Mouse (Mus musculus) frontal cortex, postnatal 25 days (tissue): ENCODE results near the gene Serpinc1.
"Not testable (repeated sequence)": the region's sequence is repeated elsewhere in the genome, so short reads cannot be mapped to it uniquely, and the experiment has no call there.

Experiments used
- DNase-seq, 2 experiments: peaks; one replicate each; pipeline ENCODE4 v3.0.0; 2022; ENCODE audit warnings: low spot score in 2 of 2

Serpinc1 gene

DNA sequence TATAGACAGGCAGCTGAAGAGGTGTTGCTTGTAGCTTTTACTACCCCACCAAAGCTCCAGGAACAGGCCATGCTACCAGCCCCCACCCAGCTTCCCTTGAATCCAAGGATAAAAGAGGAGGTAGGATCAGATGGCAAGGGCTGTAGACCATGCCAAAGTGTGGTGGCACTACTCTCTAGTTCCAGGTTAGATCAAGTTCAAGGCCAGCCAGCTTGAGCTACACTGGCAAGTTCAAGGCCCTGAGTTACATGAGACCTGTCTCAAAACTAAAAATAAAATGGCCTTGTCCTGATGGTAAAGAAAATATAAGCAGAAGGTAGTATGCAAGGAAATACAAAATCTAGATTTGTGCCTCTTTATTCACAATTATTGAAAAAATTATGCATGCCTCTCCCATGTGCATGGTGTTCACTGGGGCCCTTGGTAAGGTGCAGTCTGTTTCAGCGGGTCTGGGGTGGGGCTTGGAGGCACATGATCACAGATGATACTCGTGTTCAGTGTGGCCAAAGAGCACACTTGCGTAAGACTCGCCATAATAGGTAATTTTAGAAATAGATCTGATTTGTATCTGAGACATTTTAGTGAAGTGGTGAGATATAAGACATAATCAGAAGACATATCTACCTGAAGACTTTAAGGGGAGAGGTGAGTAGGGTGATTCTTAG is at the start of gene Serpinc1:
Gene Serpinc1 (plus strand): TSS at position 515 of the 665 bp plus-strand sequence.
- DNase-seq, result no peak

DNA sequence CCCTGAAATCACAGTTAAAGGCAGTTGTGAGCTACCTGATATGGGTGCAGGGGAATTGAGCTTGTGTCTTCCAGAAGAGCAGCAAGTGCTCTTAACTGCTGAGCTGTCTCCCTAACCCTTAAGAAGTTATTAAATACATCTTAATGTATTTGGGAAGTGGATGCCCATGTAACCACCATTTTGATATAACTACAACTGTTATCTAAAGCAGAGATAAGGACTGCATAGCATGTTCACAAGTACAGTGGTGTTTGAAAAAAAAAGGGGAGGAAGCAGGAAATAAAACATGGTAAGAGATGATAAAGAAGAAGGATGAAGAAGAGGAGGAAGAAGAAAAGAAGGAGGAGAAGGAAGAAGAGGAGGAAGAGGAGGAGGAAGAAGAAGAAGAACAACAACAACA is 47.1 kb upstream of the Serpinc1 start:
- no peak for DNase-seq

DNA sequence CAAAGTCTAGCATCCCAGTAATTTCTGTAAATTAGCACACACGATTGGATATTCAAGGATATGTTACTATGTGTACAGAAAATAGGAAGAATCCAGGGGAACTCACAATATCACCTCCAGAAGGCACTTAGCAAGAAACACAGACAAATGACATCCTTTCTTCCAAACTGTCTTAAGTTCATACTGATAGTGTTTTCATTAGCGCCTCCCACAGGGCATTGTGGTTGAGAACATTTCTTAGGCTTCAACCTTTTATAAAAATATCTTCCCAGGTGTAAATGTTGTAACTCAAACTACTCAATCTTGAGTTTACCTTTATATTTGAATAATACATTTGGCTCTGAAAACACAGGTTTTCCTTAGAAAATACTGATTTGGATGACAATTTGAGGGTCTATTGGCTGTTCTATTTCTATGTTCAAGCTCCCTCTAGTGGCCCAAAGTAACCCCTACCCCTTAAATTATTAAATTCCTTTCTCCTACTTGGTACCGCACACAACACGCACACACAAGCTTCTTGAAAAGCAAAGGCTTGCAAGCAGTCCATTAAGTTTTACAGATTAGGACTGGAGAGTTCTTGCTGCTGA is 44.4 kb upstream of the Serpinc1 start:
- DNase-seq, result no peak

DNA sequence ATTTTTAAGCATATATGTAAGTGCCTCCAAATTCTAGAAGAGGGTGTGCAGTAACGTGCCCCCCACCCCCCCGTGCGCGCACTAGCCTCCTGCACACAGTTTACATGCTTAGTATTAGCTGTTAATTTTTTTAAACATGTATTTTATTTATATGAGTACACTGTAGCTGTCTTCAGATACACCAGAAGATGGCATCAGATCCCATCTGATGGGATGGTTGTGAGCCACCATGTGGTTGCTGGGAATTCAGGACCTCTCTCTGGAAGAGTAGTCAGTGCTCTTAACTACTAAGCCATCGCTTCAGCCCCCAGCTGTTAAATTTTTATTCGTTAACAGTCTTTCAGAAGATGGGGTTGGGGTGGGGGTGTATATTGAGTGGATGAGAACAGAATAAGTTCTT is 42.8 kb upstream of the Serpinc1 start:
- DNase-seq, result no peak

DNA sequence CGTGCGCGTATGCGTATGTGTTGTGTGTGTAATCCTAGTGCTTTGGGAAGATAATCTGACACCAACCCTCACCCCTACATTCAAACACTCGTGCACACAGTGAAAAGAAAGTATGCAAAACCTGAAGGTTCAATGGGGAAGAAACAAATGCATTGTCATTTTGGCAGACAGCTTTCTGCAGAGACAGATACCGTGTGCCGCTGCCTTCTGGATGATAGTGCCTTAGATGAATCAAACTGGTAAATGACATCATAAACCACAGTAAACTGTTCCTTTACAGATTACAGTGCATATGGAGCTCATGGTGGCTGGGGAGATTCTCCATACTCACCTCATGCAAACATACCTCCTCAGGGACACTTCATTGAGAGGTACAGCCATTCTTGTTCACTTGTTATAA is 15.2 kb upstream of the Serpinc1 start:
- DNase-seq, result no peak

DNA sequence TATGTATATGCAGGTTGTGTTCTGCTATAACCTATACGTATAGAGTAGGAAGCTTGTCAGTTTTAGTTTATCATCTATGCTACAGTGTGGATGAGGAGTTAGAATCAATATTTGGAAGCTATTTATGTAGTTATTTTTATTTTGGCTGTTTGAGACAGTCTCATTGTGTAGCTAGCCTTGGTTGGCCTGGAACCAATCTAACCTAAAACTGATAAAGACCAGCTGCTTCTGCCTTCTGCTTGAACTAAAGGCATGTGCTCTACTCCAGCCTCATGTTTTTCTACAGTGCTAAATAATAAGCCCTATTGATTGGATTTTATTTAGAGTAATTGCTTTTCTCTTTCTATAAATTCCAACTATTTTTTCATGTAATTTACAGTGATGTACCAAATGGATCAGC is 11.1 kb upstream of the Serpinc1 start:
- no peak for DNase-seq

DNA sequence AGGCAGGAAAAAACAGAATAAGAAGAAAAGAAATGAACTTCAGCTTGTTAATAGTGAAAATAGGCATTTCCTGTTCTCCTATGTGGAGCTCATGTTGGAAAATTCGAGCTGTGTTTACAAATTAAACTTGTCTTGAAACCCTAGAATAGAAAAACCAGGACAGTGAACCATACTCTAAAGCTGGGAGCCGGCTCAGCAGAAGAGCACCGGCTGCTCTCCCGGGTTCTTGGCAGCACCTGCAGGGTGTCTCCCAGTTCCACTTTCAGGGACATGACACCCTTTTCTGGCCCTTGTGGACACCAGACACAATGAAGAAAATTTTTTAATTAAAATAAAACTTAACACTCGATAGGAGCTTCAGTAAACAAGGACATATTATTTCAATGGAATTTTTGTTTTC is 9.7 kb upstream of the Serpinc1 start:
- DNase-seq, result no peak

DNA sequence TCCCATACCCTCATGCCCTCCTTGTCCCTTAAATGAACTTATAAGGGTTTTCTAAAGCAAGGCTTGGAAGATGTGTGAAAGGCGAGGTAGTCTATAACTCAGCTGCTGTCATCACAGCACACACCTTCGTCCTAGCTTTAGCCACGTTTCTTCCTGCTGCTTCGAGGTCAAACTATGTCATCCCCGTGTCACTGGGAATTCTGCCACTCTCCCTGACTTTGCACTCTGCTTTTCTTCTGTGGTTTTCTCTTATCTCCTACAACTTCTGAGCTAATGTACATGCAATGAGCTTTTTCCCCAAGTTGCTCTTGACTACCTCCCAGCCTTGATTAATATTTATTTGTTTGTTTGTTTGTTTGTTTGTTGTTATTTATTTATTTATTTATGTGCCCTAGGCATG is 1.6 kb downstream of the Serpinc1 start:
- no peak for DNase-seq

DNA sequence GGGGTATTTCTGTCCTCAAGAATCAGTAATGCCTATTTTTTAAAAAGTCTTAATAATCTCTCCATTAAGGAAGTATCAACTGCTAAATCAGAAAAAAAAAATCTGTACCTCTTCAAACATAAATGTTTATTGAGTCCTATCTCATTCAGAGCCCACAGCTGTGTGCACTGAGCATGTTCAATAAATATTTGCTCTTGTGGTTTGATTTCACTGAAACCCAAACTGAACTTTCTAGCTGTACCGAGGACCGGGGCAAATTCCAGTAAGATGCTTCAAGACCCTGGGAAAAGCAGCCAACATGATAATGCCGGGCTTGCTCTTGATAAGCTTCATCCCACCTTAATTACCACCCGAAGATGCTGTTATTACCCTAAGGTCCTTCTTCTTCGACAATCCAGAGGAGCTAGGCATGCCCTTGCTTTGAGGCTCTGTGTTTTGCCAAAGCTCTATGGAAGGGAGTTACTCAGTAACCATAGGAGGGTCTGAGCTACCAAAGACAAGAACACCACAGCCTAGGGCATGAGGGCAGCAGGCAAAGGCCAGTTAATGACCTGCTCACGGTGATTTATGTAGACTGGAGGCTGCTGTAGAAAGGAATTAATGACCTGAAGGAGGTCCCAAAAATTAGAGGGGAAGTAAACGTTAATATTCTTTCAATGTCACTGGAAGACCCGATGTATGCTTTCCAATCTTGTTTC is 2.3 kb downstream of the Serpinc1 start:
- DNase-seq, result no peak

DNA sequence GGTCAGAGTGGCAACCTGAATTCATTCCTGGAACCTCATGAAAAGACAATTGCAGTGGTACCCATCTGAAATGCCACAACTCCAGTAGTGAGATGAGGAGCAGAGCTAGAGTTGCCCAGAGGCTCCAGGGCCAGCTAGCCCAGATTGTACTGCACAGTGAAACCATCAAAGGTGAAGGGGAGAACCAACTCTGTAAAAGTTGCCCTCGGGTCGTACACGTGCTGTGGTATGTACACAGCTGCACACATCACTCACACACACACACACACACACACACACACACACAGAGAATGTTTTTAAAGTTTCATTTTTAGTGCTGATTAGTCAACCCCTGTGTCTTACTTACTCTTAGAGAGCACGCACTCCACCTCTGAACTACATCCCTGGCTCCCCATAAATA is 3.0 kb downstream of the Serpinc1 start:
- no peak for DNase-seq

DNA sequence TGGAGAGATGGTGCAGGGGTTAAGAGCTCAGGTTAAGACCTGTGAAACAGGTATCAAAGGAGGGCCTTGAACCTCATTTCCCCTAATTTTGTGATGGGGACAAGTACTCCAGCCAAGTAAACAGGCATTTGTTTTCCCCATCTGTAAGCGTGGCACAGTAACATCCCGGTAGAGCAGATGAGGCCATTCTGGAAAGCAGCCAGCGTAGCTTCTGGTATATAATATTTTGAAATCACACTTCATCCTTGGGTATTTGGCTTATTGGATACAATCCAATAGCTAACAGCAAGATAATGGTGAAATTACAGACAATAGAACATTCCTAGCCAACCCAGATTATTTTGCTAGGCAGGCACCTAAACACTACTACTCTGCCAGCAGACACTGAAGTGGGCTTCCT is 4.5 kb downstream of the Serpinc1 start:
- no peak for DNase-seq

DNA sequence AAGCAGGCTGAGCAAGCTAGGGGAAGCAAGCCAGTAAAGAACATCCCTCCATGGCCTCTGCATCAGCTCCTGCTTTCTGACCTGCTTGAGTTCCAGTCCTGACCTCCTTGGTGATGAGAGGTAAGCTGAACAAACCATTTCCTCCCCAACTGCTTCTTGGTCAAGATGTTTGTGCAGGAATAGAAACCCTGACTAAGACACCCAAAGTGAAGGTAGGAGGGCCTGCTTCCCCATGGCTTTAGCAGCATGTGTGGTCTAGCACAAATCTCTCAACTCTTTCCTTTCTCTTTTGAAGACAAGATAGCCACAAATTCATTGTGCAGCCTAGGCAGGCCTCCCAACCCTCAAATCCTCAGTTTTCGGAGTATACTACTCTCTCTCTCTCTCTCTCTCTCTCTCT is 6.3 kb downstream of the Serpinc1 start:
- not testable (repeated sequence) for DNase-seq

DNA sequence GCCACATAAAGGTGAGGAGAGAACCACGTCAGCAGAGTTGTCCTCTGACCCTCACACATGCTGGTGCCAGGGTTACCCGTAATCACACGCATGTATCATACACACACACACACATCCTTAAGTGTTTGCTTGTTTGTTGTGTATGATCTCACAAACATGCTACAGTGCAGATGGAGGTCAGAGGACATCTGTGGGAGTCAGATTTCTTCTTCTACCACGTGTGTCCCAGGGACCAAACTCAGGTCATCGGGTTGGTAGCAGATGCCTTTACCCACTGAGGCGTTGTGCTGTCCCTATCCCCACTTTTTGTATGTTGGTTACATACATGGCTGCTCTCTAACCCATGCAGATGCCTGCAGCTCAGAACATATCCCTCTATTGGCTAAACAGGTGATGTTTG is 7.1 kb downstream of the Serpinc1 start:
- DNase-seq, result no peak

DNA sequence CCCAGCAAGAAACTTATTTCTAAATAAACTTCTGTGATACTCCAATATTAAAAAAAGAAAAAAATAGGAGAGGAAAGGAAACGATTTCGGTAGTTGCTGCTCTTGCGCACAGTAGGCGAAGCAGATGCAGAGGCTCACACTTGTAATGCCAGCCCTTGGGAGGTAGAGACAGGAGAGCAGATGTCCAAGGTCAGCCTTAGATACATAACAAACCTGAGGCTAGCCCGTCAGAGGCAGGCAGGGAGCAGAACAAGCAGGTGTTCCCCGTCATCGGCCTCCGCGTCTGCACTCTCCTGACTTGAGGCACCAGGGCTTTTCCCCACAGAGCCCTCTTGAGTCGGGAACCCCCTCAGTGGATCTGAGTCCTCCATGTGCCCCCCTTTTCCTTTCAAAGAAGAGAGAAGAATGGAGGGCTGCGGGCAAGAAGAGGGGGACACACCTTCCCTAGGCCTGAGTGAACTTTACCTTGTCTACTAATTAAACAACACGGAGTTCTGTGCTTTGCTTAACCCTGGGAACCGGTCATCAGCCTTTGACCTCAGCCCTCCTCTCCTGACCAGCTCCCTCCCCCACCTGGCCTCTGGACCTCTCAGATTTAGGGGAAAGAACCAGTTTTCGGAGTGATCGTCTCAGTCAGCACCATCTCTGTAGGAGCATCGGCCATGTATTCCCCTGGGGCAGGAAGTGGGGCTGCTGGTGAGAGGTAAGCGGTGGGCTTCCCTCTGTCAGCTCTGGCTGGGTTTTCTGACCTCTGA is 8.7 kb downstream of the Serpinc1 start:
- DNase-seq, result no peak

DNA sequence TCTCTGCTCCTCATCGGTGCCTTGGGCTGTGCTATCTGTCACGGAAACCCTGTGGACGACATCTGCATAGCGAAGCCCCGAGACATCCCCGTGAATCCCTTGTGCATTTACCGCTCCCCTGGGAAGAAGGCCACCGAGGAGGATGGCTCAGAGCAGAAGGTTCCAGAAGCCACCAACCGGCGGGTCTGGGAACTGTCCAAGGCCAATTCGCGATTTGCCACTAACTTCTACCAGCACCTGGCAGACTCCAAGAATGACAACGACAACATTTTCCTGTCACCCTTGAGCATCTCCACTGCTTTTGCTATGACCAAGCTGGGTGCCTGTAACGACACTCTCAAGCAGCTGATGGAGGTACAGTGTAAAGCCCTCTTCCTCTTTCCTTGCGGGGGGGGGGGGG is 11.0 kb downstream of the Serpinc1 start:
- no peak for DNase-seq

DNA sequence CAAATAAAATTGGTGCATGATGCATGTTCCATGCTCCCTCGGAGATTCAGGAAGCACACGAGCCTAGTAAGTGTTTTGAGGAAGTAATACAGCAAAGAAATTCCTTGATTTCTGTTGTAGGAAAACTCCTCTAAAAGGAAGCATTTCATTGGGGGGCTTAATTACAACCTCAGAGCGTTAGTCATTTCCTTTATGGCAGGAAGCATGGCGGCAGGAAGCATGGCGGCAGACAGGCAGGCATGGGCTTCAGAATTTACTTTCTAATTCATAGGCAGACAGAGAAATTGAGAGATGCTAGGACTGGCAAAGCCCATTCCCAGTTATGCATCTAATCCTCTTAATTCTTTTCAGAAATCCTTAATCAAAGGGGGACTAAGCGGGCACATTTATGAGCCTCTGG is 15.5 kb downstream of the Serpinc1 start:
- DNase-seq, result no peak

DNA sequence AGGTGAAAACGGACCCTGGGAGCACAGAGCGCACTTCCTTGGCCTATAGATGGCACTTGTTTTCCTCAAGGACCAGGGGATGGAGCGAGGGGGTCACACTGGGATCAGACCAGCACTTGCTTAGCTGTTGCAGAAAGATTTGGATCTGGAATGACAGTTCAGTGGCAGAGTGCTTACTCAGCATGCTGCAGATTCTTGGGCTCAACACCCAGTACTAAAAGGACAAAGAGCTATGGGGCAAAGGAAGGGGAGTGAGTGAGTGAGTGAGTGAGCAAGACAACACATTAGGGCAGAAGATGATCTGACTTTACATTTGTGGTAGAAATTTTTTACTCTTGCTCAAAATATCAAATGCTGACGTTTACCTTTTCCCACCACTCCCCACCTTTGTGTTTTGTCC is 26.6 kb downstream of the Serpinc1 start:
- no peak for DNase-seq

DNA sequence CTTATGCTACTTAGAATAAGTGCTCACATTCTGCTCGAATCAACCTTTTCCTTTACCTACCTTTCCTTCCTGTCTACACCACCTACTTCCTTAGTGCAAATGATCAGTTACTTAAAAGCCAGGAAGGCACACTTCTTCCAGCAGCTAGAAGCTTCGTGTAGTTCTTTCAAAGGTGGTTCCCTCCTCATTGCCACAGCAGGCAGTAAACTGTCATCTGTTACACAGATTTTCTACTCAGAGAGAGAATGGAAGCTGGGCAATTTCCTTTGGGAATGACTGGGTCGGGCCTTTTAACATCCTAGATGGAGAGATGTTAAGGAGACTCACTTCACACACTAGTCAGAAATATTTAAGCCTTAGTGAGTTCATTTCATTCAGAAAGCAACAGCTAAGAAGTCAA is 27.1 kb downstream of the Serpinc1 start:
- no peak for DNase-seq

DNA sequence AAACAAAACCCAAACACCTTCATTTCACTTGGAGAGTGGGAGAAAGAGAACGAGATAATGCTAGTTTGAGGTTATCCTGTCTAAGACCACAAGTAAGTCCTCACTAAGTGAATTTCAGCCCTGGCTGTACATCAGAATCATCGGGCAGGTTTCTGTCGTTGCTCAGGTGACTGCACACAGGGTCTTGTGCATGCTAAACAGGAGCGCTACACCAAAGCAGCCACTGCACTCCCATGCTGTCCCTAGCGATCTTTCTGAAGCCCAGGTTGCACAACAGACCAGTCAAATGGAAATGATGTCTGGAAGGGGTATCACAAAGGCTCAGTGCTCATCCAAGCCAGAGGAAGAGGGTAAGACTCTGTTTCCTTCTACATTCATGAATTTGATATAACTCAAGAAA is 28.1 kb downstream of the Serpinc1 start:
- DNase-seq, result no peak

DNA sequence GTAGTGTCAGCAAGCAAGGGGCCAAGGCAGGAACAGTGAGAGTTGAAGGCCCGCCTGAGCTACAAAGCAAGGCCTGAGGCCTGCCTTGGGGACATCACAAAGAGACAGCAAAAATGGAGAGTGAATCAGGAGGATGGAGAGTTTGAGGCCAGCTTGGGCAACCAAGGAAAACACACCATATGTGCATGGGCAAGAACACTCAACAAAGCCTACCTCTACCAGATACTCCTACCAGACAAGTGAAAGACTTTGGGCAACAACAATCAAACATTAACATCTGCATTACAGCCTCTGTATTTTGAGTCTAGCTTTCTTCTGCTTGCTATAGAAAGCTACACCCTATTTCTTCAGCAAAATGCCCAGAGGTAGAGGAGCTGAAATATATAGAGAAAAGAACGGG is 29.7 kb downstream of the Serpinc1 start:
- DNase-seq, result no peak

DNA sequence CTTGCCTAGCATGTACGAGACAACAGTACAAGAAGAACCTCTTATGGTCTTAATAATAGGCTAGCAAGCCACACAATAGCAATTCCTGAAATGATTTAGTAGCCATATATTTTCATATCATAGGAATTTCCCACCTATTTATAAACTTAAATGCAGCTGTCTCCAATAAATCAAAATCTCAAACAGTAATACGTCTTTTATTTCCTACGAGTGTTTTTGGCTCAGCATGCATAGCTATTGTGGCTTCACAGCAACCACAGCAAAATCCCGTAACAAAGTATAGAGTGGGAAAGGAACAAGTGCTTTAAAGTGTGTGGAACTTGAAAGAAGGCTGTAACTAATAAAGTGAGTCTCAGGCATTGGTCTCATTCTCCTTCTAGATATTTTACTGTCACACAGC is 32.1 kb downstream of the Serpinc1 start:
- no peak for DNase-seq

DNA sequence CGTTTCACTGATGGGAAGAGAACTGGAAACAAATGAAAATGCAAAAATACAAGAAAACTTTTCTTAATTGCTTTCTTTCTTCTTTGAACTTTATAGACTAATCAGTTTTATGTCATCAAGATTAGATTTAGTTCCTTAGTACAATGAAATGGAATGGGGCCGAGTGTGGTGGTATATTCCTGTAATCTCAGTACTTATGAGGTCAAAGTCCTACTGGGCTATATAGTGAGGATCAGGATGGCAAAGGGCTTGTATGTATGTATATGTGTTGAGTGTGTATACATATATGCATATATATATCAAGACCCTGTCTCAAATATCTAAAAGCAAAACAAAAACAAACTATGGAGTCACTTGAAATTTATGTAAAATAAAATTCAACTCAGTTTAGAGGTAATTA is 38.0 kb downstream of the Serpinc1 start:
- no peak for DNase-seq

DNA sequence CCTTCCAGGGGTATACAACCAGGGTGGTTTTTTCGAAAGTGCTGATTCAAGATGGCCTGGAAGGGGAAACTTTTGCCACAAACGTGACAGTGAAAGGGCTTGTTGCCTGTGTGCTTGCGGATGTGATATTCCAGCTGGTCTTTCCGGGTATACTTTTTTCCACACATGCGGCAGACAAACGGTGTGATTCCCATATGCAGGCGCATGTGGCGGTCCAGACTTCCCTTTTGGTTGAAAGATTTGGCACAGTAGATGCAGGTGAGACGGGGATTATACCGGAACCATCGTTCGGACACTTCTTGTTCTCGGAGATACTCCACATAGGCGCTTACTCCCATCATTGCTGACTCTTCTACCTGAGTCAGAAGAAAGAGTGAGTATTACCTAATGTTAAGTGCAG is 41.7 kb downstream of the Serpinc1 start:
- DNase-seq, result no peak
